Mouse (Mus musculus) CH12.LX (cell line): ENCODE results near the gene Ppt1. TPM values are rescaled to one million over a fixed set of nuclear protein-coding genes. Genes with fewer than 3 reads are reported as not detected.

Experiments used
- DNase-seq: peaks from one replicate; pipeline ENCODE4 v3.0.0-alpha.2; 2013; ENCODE audit errors: extremely low read depth
- H3K27ac ChIP-seq: 2 replicates; pipeline ENCODE4 v1.5.1; 2012; ENCODE audit warnings: low read depth, mild to moderate bottlenecking, control low read depth, moderate library complexity; ENCODE audit not compliant: insufficient read depth
- H3K27me3 ChIP-seq: replicated peaks from 2 replicates; pipeline ENCODE3; 2012; ENCODE audit warnings: inconsistent platforms
- H3K36me3 ChIP-seq, 2 experiments: replicated peaks in 1 of 2; 2 replicates each; pipeline versions ENCODE3 to v1.6.1; 2012; ENCODE audit warnings: inconsistent platforms in 1 of 2, low read length in 1 of 2, mild to moderate bottlenecking in 1 of 2, mixed read lengths in 1 of 2, moderate library complexity in 1 of 2; ENCODE audit not compliant: control insufficient read depth in 1 of 2, insufficient read depth in 1 of 2
- H3K4me1 ChIP-seq, 2 experiments: 2 replicates each; pipeline ENCODE4 v1.6.1; 2012; ENCODE audit warnings: inconsistent platforms in 1 of 2, moderate library complexity in 1 of 2; ENCODE audit not compliant: insufficient read depth in 2 of 2, control insufficient read depth in 1 of 2
- H3K4me2 ChIP-seq: 2 replicates; pipeline ENCODE4 v1.6.1; 2012; ENCODE audit warnings: low read depth, mild to moderate bottlenecking, control low read depth; ENCODE audit not compliant: poor library complexity, insufficient read depth, severe bottlenecking
- H3K4me3 ChIP-seq, 3 experiments: fragments of 150-350 bp in 1 of 3; sonication (generic) in 1 of 3; replicated peaks in 1 of 3; 2 replicates each; pipeline versions ENCODE3 to v1.5.1; 2011 to 2012; ENCODE audit warnings: low read depth in 2 of 3, low read length in 2 of 3, mild to moderate bottlenecking in 2 of 3, moderate library complexity in 2 of 3, control low read depth in 1 of 3, improper control_type of control experiment in 1 of 3, inconsistent platforms in 1 of 3, mixed read lengths in 1 of 3; ENCODE audit not compliant: poor library complexity in 1 of 3
- H3K79me2 ChIP-seq: replicated peaks from 2 replicates; pipeline ENCODE4 v1.6.1; 2012; ENCODE audit warnings: mild to moderate bottlenecking, moderate library complexity; ENCODE audit not compliant: control insufficient read depth, poor library complexity, insufficient read depth, severe bottlenecking; ENCODE audit errors: extremely low read depth
- H3K9ac ChIP-seq: 2 replicates; pipeline ENCODE4 v1.6.1; 2012; ENCODE audit warnings: low read depth, mild to moderate bottlenecking, control low read depth, moderate library complexity; ENCODE audit not compliant: insufficient read depth
- H3K9me3 ChIP-seq: replicated peaks from 2 replicates; pipeline ENCODE3; 2012; ENCODE audit warnings: low read length, inconsistent platforms, mixed read lengths
- BHLHE40 ChIP-seq: IDR thresholded peaks from 2 replicates; pipeline ENCODE4 v1.6.1; 2011; ENCODE audit warnings: mild to moderate bottlenecking, low read depth, low read length, improper control_type of control experiment
- CHD2 ChIP-seq: IDR thresholded peaks from 2 replicates; pipeline ENCODE4 v1.6.1; 2011; ENCODE audit warnings: low read length, improper control_type of control experiment
- CTCF ChIP-seq, 2 experiments: IDR thresholded peaks in 1 of 2; conservative IDR thresholded peaks in 1 of 2; 2 replicates each; pipeline ENCODE4 v1.5.1; 2011 to 2012; ENCODE audit warnings: low read depth in 2 of 2, low read length in 2 of 2, improper control_type of control experiment in 1 of 2, inconsistent platforms in 1 of 2, mild to moderate bottlenecking in 1 of 2, moderate library complexity in 1 of 2
- ELF1 ChIP-seq: IDR thresholded peaks from 2 replicates; pipeline ENCODE4 v1.6.1; 2014; ENCODE audit warnings: low read depth, mild to moderate bottlenecking, inconsistent platforms, low read length, improper control_type of control experiment
- ETS1 ChIP-seq: conservative IDR thresholded peaks from 2 replicates; pipeline ENCODE4 v1.6.1; 2012; ENCODE audit warnings: low read depth, mild to moderate bottlenecking, inconsistent platforms, low read length, improper control_type of control experiment, moderate library complexity
- JUN ChIP-seq: IDR thresholded peaks from 2 replicates; pipeline ENCODE4 v1.6.1; 2011; ENCODE audit warnings: low read depth, mild to moderate bottlenecking, low read length, improper control_type of control experiment, moderate library complexity; ENCODE audit not compliant: insufficient read depth
- KAT2A ChIP-seq: IDR thresholded peaks from 2 replicates; pipeline ENCODE4 v1.6.1; 2012; ENCODE audit warnings: low read length, improper control_type of control experiment, inconsistent platforms; ENCODE audit not compliant: insufficient replicate concordance
- MEF2A ChIP-seq: IDR thresholded peaks from 2 replicates; pipeline ENCODE4 v1.6.1; 2014; ENCODE audit warnings: low read depth, mild to moderate bottlenecking, inconsistent platforms, low read length, improper control_type of control experiment, borderline replicate concordance
- MXI1 ChIP-seq: IDR thresholded peaks from 2 replicates; pipeline ENCODE4 v1.6.1; 2011; ENCODE audit warnings: mild to moderate bottlenecking, low read depth, low read length, improper control_type of control experiment
- PAX5 ChIP-seq: IDR thresholded peaks from 2 replicates; pipeline ENCODE4 v1.6.1; 2012; ENCODE audit warnings: low read length, inconsistent platforms, mixed read lengths
- RCOR1 ChIP-seq: conservative IDR thresholded peaks from 2 replicates; pipeline ENCODE4 v1.6.1; 2012; ENCODE audit warnings: low read depth, mild to moderate bottlenecking, inconsistent platforms, low read length, improper control_type of control experiment
- SIN3A ChIP-seq: IDR thresholded peaks from 2 replicates; pipeline ENCODE4 v1.6.1; 2012; ENCODE audit warnings: low read length, improper control_type of control experiment, inconsistent platforms
- SMC3 ChIP-seq: IDR thresholded peaks from 2 replicates; pipeline ENCODE4 v1.6.1; 2011; ENCODE audit warnings: low read depth, low read length, improper control_type of control experiment
- TBP ChIP-seq: conservative IDR thresholded peaks from 2 replicates; pipeline ENCODE4 v1.6.1; 2011; ENCODE audit warnings: low read depth, low read length, improper control_type of control experiment
- UBTF ChIP-seq: IDR thresholded peaks from 2 replicates; pipeline ENCODE4 v1.6.1; 2012; ENCODE audit warnings: low read depth, mild to moderate bottlenecking, inconsistent platforms, low read length, improper control_type of control experiment, moderate library complexity
- ZC3H11A ChIP-seq: IDR thresholded peaks from 2 replicates; pipeline ENCODE4 v1.6.1; 2012; ENCODE audit warnings: low read depth, mild to moderate bottlenecking, inconsistent platforms, low read length, improper control_type of control experiment
- ZNF384 ChIP-seq: IDR thresholded peaks from 2 replicates; pipeline ENCODE4 v1.6.1; 2012; ENCODE audit warnings: low read depth, low read length, improper control_type of control experiment, inconsistent platforms
- dilution Hi-C: fragments of 300-500 bp; cut with MboI; formaldehyde crosslinking; loops from 2 replicates; pipeline ENCODE4 v1.14.3; 2020; ENCODE audit warnings: low sequenced_read_pairs; ENCODE audit not compliant: extremely low pct_unique_long_range_greater_than_20kb, extremely low pct_ligation_motif_present
- in situ Hi-C: fragments of 300-500 bp; cut with MboI; formaldehyde crosslinking; loops from 3 replicates; pipeline ENCODE4 v1.14.3; 2019; ENCODE audit warnings: low sequenced_read_pairs, low pct_ligation_motif_present, low pct_unique_long_range_greater_than_20kb, mixed read lengths
- polyA plus RNA-seq: library from polyadenylated mRNA; unstranded; fragments of >175 nt; gene quantifications from 2 replicates; pipeline ENCODE4 v1.2.1, GENCODE M21; 2012; ENCODE audit warnings: low read depth; ENCODE audit not compliant: insufficient read length
- total RNA-seq, 2 experiments: library from RNA; depleted of rRNA; stranded (reverse); fragments of 300-350 nt in 1 of 2; fragments of >200 nt in 1 of 2; gene quantifications; 2 replicates each; pipeline ENCODE4 v1.2.3; 2012 to 2014

Ppt1 gene
- total and polyA plus RNA-seq, 3 experiments: 23.8 to 30.7 (median 23.9) TPM

DNA sequence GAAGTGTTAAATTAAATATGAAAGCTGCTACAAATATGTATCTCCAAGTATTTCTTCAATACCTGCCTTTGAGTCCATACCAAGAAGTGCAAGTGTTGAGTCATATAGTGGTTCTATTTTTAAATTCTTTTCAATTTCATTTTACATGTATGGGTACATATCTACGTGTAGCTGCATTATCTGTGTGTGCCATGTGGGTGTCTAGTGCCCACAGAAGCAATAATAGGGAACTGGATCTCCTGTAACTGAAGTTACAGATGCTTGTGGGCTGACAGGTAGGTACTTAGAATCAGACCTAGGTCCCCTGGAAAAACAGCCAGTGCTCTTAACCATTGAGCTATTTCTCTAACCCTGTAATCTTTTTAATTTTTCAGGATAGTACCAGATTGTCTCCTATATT, 24.9 kb upstream of the Ppt1 start:
- Histone ChIP-seq H3K9ac (no peak overlapping the region), H3K27me3 (peaks cover 16% of the 10 kb centered on the region), H3K79me2 (no peaks in the 10 kb centered on the region), H3K4me2 (no peak overlapping the region), H3K4me3 (no peak overlapping the region), H3K9me3 (no peaks in the 10 kb centered on the region), H3K4me1 (no peaks in the 10 kb centered on the region), H3K36me3 (no peaks in the 10 kb centered on the region), H3K27ac (no peak overlapping the region)
- no peak for DNase-seq
- dilution Hi-C loops: no loop called here
- in situ Hi-C loops: no loop called here
- TF ChIP-seq SIN3A (no peak), ZNF384 (no peak), UBTF (no peak), ETS1 (no peak)

DNA sequence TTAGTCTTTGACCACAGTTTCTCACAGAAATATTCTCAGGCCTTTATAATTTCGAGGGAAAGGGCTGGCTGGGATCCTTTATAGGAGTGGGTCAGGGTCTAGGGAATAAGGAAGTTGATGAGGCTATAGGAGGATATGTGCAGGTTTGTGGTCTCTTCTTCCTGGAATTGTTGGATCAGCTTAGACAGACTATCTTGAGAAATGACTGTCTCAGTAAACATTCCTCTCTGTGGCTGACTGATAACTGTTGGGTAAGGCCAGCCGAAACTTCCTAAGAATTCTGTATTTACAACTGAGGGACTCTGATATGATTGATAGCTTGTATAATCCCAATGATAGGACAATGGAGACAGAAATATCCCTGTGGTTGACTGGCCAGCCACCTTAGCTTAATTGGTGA, 24.2 kb upstream of the Ppt1 start:
- Histone ChIP-seq H3K4me2 (no peak overlapping the region), H3K79me2 (no peaks in the 10 kb centered on the region)
- TF ChIP-seq PAX5: no peak
- TF ChIP-seq ZC3H11A: no peak
- no peak for TF ChIP-seq MXI1
- no peak for TF ChIP-seq BHLHE40
- no peak for TF ChIP-seq SIN3A
- TF ChIP-seq RCOR1: no peak
- TF ChIP-seq MEF2A: no peak
- no peak for TF ChIP-seq ELF1
- TF ChIP-seq TBP: no peak
- no peak for TF ChIP-seq JUN
- TF ChIP-seq SMC3: no peak
- no peak for TF ChIP-seq CTCF (conservative IDR thresholded peaks at IDR 0.05 in 1 of 2, IDR thresholded peaks at IDR 0.05 in 1 of 2; ENCODE audit: low read depth in 2 of 2, low read length in 2 of 2)
- no peak for TF ChIP-seq ETS1
- TF ChIP-seq CHD2: no peak
- no peak for TF ChIP-seq KAT2A
- TF ChIP-seq, all 38 proteins: peak for 0
- H3K36me3 ChIP-seq: no peaks in the 10 kb centered on the region
- H3K9ac ChIP-seq: no peak overlapping the region
- no peaks in the 10 kb centered on the region for H3K4me1 ChIP-seq
- in situ Hi-C loops: no loop called here
- H3K27me3 ChIP-seq: peaks cover 11% of the 10 kb centered on the region
- no peak overlapping the region for H3K4me3 ChIP-seq
- no peak overlapping the region for H3K27ac ChIP-seq
- DNase-seq: no peak
- H3K9me3 ChIP-seq: no peaks in the 10 kb centered on the region
- dilution Hi-C loops: no loop called here
